Mouse (Mus musculus) stomach, postnatal 0 days (tissue): ENCODE results near the gene Grin2c. TPM values are rescaled to one million over a fixed set of nuclear protein-coding genes. Genes with fewer than 3 reads are reported as not detected.
A peak's percentile ranks its signal among the peaks of the same experiment; 100 is the strongest.

Experiments used
- ATAC-seq: fragments of 200-750 bp; cut with Nextera tagmentation; 2 replicates; pipeline ENCODE4 v1.8.0; 2017; ENCODE audit not compliant: low FRiP score, low TSS enrichment
- DNase-seq: peaks from one replicate; pipeline ENCODE4 v3.0.0-alpha.2; 2016; ENCODE audit warnings: low spot score
- H3K27ac ChIP-seq: fragments of 300-500 bp; sonication (generic); replicated peaks from 2 replicates; pipeline ENCODE4 v1.5.1; 2014; ENCODE audit warnings: mild to moderate bottlenecking, control low read depth
- H3K27me3 ChIP-seq: fragments of 300-500 bp; sonication (generic); 2 replicates; pipeline ENCODE4 v1.6.1; 2014; ENCODE audit warnings: low read length; ENCODE audit not compliant: control insufficient read depth, insufficient read depth
- H3K36me3 ChIP-seq: fragments of 300-500 bp; sonication (generic); 2 replicates; pipeline ENCODE4 v1.6.1; 2014; ENCODE audit warnings: low read length, mixed read lengths; ENCODE audit not compliant: control insufficient read depth, insufficient read depth
- H3K4me1 ChIP-seq: fragments of 300-500 bp; sonication (generic); replicated peaks from 2 replicates; pipeline ENCODE4 v1.6.1; 2014; ENCODE audit warnings: antibody characterized with exemption; ENCODE audit not compliant: control insufficient read depth, insufficient read depth
- H3K4me2 ChIP-seq: fragments of 300-500 bp; sonication (generic); replicated peaks from 2 replicates; pipeline ENCODE4 v1.6.1; 2014; ENCODE audit warnings: low read depth, mild to moderate bottlenecking, control low read depth, moderate library complexity
- H3K4me3 ChIP-seq: fragments of 300-500 bp; sonication (generic); 2 replicates; pipeline ENCODE4 v1.5.1; 2014; ENCODE audit warnings: low read depth, low read length, control low read depth
- H3K9ac ChIP-seq: fragments of 300-500 bp; sonication (generic); 2 replicates; pipeline ENCODE4 v1.6.1; 2014; ENCODE audit warnings: mild to moderate bottlenecking, low read length, control low read depth, mixed read lengths
- H3K9me3 ChIP-seq: fragments of 300-500 bp; sonication (generic); 2 replicates; pipeline ENCODE4 v1.6.1; 2016; ENCODE audit warnings: low read length; ENCODE audit not compliant: control insufficient read depth
- CTCF ChIP-seq: IDR thresholded peaks from 2 replicates; pipeline ENCODE4 v1.5.1; 2016; ENCODE audit warnings: antibody characterized with exemption, low read depth, mild to moderate bottlenecking, moderate library complexity
- EP300 ChIP-seq: optimal IDR thresholded peaks from 2 replicates; pipeline ENCODE3; 2016; ENCODE audit warnings: antibody characterized with exemption
- WGBS: fragments of 180-500 bp; shearing (Covaris S2); extraction: QIAGEN DNeasy Blood & Tissue Kit; methylation state at CpG from one replicate; pipeline ENCODE4 v1.1.7; 2014; 5-methylcytosine and 5-hydroxymethylcytosine counted together
- polyA plus RNA-seq: library from polyadenylated mRNA; unstranded; fragments of >200 nt; fragmentation: Nextera tagmentation; extraction: Ambion mirVana; gene quantifications from 2 replicates; pipeline ENCODE4 v1.2.1, GENCODE M21; 2015

The Grin2c gene
- polyA plus RNA-seq, 1 experiment from 2014 or later, result not detected

DNA sequence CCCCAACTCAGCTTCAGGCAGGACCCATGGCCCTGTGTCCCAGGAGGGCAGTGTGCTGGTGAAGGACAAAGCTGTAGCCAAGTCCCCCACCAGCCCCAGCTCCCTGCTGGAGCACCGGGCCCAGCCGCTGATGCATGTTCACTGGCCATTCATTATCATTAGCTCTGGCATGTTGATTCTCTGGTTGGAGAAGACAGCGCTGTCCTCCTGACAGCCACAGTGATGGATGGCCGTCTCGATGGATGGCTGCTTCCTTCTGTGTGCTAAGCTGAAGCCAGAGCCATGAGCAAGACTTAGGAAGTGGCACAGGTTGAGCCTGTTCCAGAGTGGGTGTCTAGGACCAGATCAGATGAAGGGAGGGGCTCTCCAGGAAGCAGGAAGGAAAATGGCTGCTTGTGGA lies 30.5 kb downstream of the Grin2c start:
- 16% methylated on average over 5 of the region's 5 CpGs for WGBS
- Histone ChIP-seq H3K27me3 (no peaks in the 10 kb centered on the region), H3K4me2 (no peak overlapping the region), H3K27ac (no peak overlapping the region), H3K4me1 (no peaks in the 10 kb centered on the region), H3K9me3 (no peaks in the 10 kb centered on the region), H3K36me3 (no peaks in the 10 kb centered on the region; the same call in 1 of the 2 replicates), H3K9ac (no peak overlapping the region), H3K4me3 (no peak overlapping the region)
- TF ChIP-seq CTCF (no peak), EP300 (no peak)
- DNase-seq (no peak), ATAC-seq (no peak)

GRCm38 (mm10) chr11:115234320-115235044 lies 32.6 kb downstream of the Grin2c start:
- ATAC-seq (no peak), DNase-seq (no peak)
- no peak overlapping the region for H3K4me2 ChIP-seq
- H3K9ac ChIP-seq, result no peak overlapping the region
- H3K9me3 ChIP-seq, result no peaks in the 10 kb centered on the region
- TF ChIP-seq CTCF, result no peak
- no peak for TF ChIP-seq EP300
- no peak overlapping the region for H3K4me3 ChIP-seq
- no peak overlapping the region for H3K27ac ChIP-seq
- H3K27me3 ChIP-seq, result no peaks in the 10 kb centered on the region
- no peaks in the 10 kb centered on the region for H3K4me1 ChIP-seq
- H3K36me3 ChIP-seq, result no peaks in the 10 kb centered on the region; the same call in 1 of the 2 replicates
- 79% methylated on average over 15 of the region's 15 CpGs for WGBS

GRCm38 (mm10) chr11:115233526-115234290 lies 33.3 kb downstream of the Grin2c start:
- H3K36me3 ChIP-seq, result no peaks in the 10 kb centered on the region; the same call in 1 of the 2 replicates
- H3K4me2 ChIP-seq, result no peak overlapping the region
- no peak for DNase-seq
- H3K9me3 ChIP-seq, result no peaks in the 10 kb centered on the region
- no peak overlapping the region for H3K27ac ChIP-seq
- H3K27me3 ChIP-seq, result no peaks in the 10 kb centered on the region
- no peak overlapping the region for H3K9ac ChIP-seq
- H3K4me1 ChIP-seq, result no peaks in the 10 kb centered on the region
- TF ChIP-seq CTCF (peak; percentile 56), EP300 (no peak)
- 72% methylated on average over 20 of the region's 20 CpGs for WGBS
- no peak for ATAC-seq
- H3K4me3 ChIP-seq, result no peak overlapping the region

DNA sequence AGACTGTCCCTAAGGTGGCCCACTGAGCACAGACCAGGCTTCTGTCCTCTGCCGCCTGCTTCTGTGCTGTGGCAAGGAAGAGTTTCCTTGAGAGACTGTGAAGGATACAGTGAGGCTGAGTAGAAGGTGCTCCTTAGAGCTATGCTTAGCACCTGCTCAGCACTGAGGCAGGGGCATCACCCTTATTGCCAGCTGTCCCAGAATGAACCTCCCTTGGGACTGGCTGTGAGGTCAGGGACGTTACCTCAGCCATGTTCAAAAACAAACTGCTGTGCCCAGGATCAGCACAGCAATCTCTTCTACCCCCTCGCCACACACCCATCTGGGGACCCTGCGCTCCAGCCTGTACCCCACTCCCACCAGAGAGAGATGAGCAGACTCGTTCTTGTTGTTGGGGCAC lies 34.2 kb downstream of the Grin2c start:
- no peak for DNase-seq
- H3K4me3 ChIP-seq, result no peak overlapping the region
- no peak overlapping the region for H3K9ac ChIP-seq
- no peak for TF ChIP-seq CTCF
- TF ChIP-seq EP300, result no peak
- no peak overlapping the region for H3K27ac ChIP-seq
- H3K4me1 ChIP-seq, result no peaks in the 10 kb centered on the region
- H3K9me3 ChIP-seq, result no peaks in the 10 kb centered on the region
- no peak overlapping the region for H3K4me2 ChIP-seq
- no peaks in the 10 kb centered on the region; the same call in 1 of the 2 replicates for H3K36me3 ChIP-seq
- no peaks in the 10 kb centered on the region for H3K27me3 ChIP-seq
- ATAC-seq, result no peak
- 89% methylated on average over 5 of the region's 5 CpGs for WGBS

- 47% methylated on average over 9 of the region's 9 CpGs for WGBS
- Histone ChIP-seq H3K4me2 (no peak overlapping the region), H3K27ac (no peak overlapping the region), H3K9me3 (no peaks in the 10 kb centered on the region), H3K9ac (no peak overlapping the region), H3K4me1 (no peaks in the 10 kb centered on the region), H3K36me3 (no peaks in the 10 kb centered on the region; the same call in 1 of the 2 replicates), H3K27me3 (no peaks in the 10 kb centered on the region), H3K4me3 (no peak overlapping the region)
- no peak for ATAC-seq
- DNase-seq, result no peak
- no peak for TF ChIP-seq CTCF
- TF ChIP-seq EP300, result no peak
Measured at GRCm38 (mm10) chr11:115231924-115232323, 35.1 kb downstream of the Grin2c start.
